Mouse (Mus musculus) heart, embryonic 10.5 days (tissue): ENCODE data around the gene Anks1. TPM values are rescaled to one million over a fixed set of nuclear protein-coding genes. Genes with fewer than 3 reads are reported as not detected.

Experiments used
- DNase-seq: peaks from one replicate; pipeline ENCODE4 v3.0.0-alpha.2; 2017; ENCODE audit warnings: low spot score
- H3K27ac ChIP-seq: fragments of 300-500 bp; sonication (generic); 2 replicates; pipeline ENCODE4 v1.5.1; 2016; ENCODE audit warnings: mild to moderate bottlenecking
- H3K27me3 ChIP-seq: fragments of 300-500 bp; sonication (generic); 2 replicates; pipeline ENCODE4 v1.6.1; 2016; ENCODE audit warnings: mild to moderate bottlenecking; ENCODE audit not compliant: poor library complexity, insufficient read depth, severe bottlenecking
- H3K36me3 ChIP-seq: fragments of 300-500 bp; sonication (generic); 2 replicates; pipeline ENCODE4 v1.6.1; 2016; ENCODE audit warnings: mild to moderate bottlenecking, moderate library complexity
- H3K4me1 ChIP-seq: fragments of 300-500 bp; sonication (generic); 2 replicates; pipeline ENCODE4 v1.6.1; 2016; ENCODE audit warnings: mild to moderate bottlenecking
- H3K4me3 ChIP-seq: fragments of 300-500 bp; sonication (generic); 2 replicates; pipeline ENCODE4 v1.5.1; 2016; ENCODE audit warnings: mild to moderate bottlenecking, moderate library complexity
- H3K9me3 ChIP-seq: fragments of 300-500 bp; sonication (generic); 2 replicates; pipeline ENCODE4 v1.6.1; 2016; ENCODE audit warnings: mild to moderate bottlenecking, moderate library complexity
- WGBS: fragments of 180-500 bp; shearing (Covaris S2); methylation state at CpG from one replicate; pipeline ENCODE4 v1.1.7; 2016; 5-methylcytosine and 5-hydroxymethylcytosine counted together
- polyA plus RNA-seq: library from polyadenylated mRNA; unstranded; fragments of >200 nt; fragmentation: Nextera tagmentation; extraction: Ambion mirVana; gene quantifications from 2 replicates; pipeline ENCODE4 v1.2.1, GENCODE M21; 2016

Anks1 gene
- polyA plus RNA-seq, 1 experiment from 2014 or later: 10.4 TPM

- peaks cover 84% of the 10 kb centered on the region for H3K4me1 ChIP-seq
- H3K27me3 ChIP-seq: no peaks in the 10 kb centered on the region
- 84% methylated on average over 22 of the region's 22 CpGs for WGBS
- H3K27ac ChIP-seq: peak overlapping the region; percentile 4; the same call in 1 of the 2 replicates
- no peaks in the 10 kb centered on the region for H3K9me3 ChIP-seq
- no peak for DNase-seq
- no peak overlapping the region for H3K4me3 ChIP-seq
- no peaks in the 10 kb centered on the region for H3K36me3 ChIP-seq
Measured at GRCm38 (mm10) chr17:28022854-28023655, 113.9 kb downstream of the Anks1 start.

- Histone ChIP-seq H3K4me3 (no peak overlapping the region), H3K36me3 (no peaks in the 10 kb centered on the region), H3K27me3 (no peaks in the 10 kb centered on the region), H3K4me1 (peaks cover 76% of the 10 kb centered on the region), H3K9me3 (no peaks in the 10 kb centered on the region), H3K27ac (peak overlapping the region; percentile 32)
- no peak for DNase-seq
- 70% methylated on average over 5 of the region's 5 CpGs for whole genome bisulfite sequencing
Measured at GRCm38 (mm10) chr17:28025541-28025961, 116.4 kb downstream of the Anks1 start.

- H3K4me1 ChIP-seq: peaks cover 75% of the 10 kb centered on the region
- no peak overlapping the region for H3K4me3 ChIP-seq
- peak overlapping the region; percentile 7; the same call in 1 of the 2 replicates for H3K27ac ChIP-seq
- H3K9me3 ChIP-seq: no peaks in the 10 kb centered on the region
- no peak for DNase-seq
- H3K27me3 ChIP-seq: no peaks in the 10 kb centered on the region
- H3K36me3 ChIP-seq: no peaks in the 10 kb centered on the region
- WGBS: 82% methylated on average over 14 of the region's 14 CpGs
Measured at GRCm38 (mm10) chr17:28026111-28026872, 117.2 kb downstream of the Anks1 start.

GRCm38 (mm10) chr17:28027197-28027596, 118.1 kb downstream of the Anks1 start:
- Histone ChIP-seq H3K27me3 (no peaks in the 10 kb centered on the region), H3K9me3 (no peaks in the 10 kb centered on the region), H3K4me1 (peaks cover 77% of the 10 kb centered on the region), H3K36me3 (no peaks in the 10 kb centered on the region), H3K4me3 (no peak overlapping the region), H3K27ac (peak overlapping the region; percentile 18; the same call in 1 of the 2 replicates)
- 89% methylated on average over 6 of the region's 6 CpGs for WGBS
- DNase-seq: no peak

GRCm38 (mm10) chr17:28028236-28028635, 119.1 kb downstream of the Anks1 start:
- no peak overlapping the region for H3K27ac ChIP-seq
- 80% methylated on average over 10 of the region's 10 CpGs for WGBS
- H3K9me3 ChIP-seq: no peaks in the 10 kb centered on the region
- H3K36me3 ChIP-seq: no peaks in the 10 kb centered on the region
- no peak overlapping the region for H3K4me3 ChIP-seq
- H3K4me1 ChIP-seq: peaks cover 77% of the 10 kb centered on the region
- no peak for DNase-seq
- no peaks in the 10 kb centered on the region for H3K27me3 ChIP-seq

GRCm38 (mm10) chr17:28029308-28029707, 120.2 kb downstream of the Anks1 start:
- Histone ChIP-seq H3K27ac (peak overlapping the region; percentile 60; the same call in 1 of the 2 replicates), H3K4me1 (peaks cover 79% of the 10 kb centered on the region), H3K27me3 (no peaks in the 10 kb centered on the region), H3K36me3 (no peaks in the 10 kb centered on the region), H3K9me3 (no peaks in the 10 kb centered on the region), H3K4me3 (no peak overlapping the region)
- no peak for DNase-seq
- 52% methylated on average over 2 of the region's 2 CpGs for WGBS

- Histone ChIP-seq H3K36me3 (no peaks in the 10 kb centered on the region), H3K27me3 (no peaks in the 10 kb centered on the region), H3K4me1 (peaks cover 80% of the 10 kb centered on the region), H3K4me3 (no peak overlapping the region), H3K27ac (0 out of 2 replicates have a peak overlapping the region, but pooled peaks have one; percentile 60), H3K9me3 (no peaks in the 10 kb centered on the region)
- no peak for DNase-seq
- WGBS: 84% methylated on average over 10 of the region's 10 CpGs
Measured at GRCm38 (mm10) chr17:28030446-28030845, 121.3 kb downstream of the Anks1 start.

GRCm38 (mm10) chr17:28031281-28031941, 122.3 kb downstream of the Anks1 start:
- Histone ChIP-seq H3K9me3 (no peaks in the 10 kb centered on the region), H3K27me3 (no peaks in the 10 kb centered on the region), H3K4me1 (peaks cover 78% of the 10 kb centered on the region), H3K4me3 (no peak overlapping the region), H3K36me3 (no peaks in the 10 kb centered on the region), H3K27ac (peak overlapping the region; percentile 72; the same call in 1 of the 2 replicates)
- WGBS: 49% methylated on average over 9 of the region's 9 CpGs
- no peak for DNase-seq

GRCm38 (mm10) chr17:28032219-28032618, 123.1 kb downstream of the Anks1 start:
- H3K9me3 ChIP-seq: no peaks in the 10 kb centered on the region
- H3K4me3 ChIP-seq: no peak overlapping the region
- no peaks in the 10 kb centered on the region for H3K27me3 ChIP-seq
- 80% methylated on average over 10 of the region's 10 CpGs for WGBS
- DNase-seq: no peak
- H3K27ac ChIP-seq: peak overlapping the region; percentile 72; the same call in 1 of the 2 replicates
- peaks cover 77% of the 10 kb centered on the region for H3K4me1 ChIP-seq
- no peaks in the 10 kb centered on the region for H3K36me3 ChIP-seq

GRCm38 (mm10) chr17:28033046-28033580, 124.0 kb downstream of the Anks1 start:
- peak overlapping the region; percentile 72 for H3K27ac ChIP-seq
- DNase-seq: no peak
- H3K4me3 ChIP-seq: no peak overlapping the region
- WGBS: 41% methylated on average over 3 of the region's 3 CpGs
- no peaks in the 10 kb centered on the region for H3K36me3 ChIP-seq
- H3K27me3 ChIP-seq: no peaks in the 10 kb centered on the region
- H3K4me1 ChIP-seq: peaks cover 82% of the 10 kb centered on the region
- no peaks in the 10 kb centered on the region for H3K9me3 ChIP-seq

- Histone ChIP-seq H3K4me3 (no peak overlapping the region), H3K27me3 (no peaks in the 10 kb centered on the region), H3K36me3 (peaks cover 13% of the 10 kb centered on the region; the same call in 1 of the 2 replicates), H3K9me3 (no peaks in the 10 kb centered on the region), H3K4me1 (peaks cover 85% of the 10 kb centered on the region), H3K27ac (peak overlapping the region; percentile 72)
- no peak for DNase-seq
- 42% methylated on average over 8 of the region's 8 CpGs for WGBS
Measured at GRCm38 (mm10) chr17:28034986-28035385, 125.9 kb downstream of the Anks1 start.
